Mouse (Mus musculus) midbrain, embryonic 16.5 days (tissue): Measurements from ENCODE around the gene Glrx2. TPM values are rescaled to one million over a fixed set of nuclear protein-coding genes. Genes with fewer than 3 reads are reported as not detected.

Experiments
- ATAC-seq: fragments of 200-750 bp; cut with Nextera tagmentation; 2 replicates; pipeline ENCODE4 v1.8.0; 2017; ENCODE audit warnings: moderate TSS enrichment
- H3K27ac ChIP-seq: fragments of 300-500 bp; sonication (generic); 2 replicates; pipeline ENCODE4 v1.5.1; 2014; ENCODE audit warnings: mild to moderate bottlenecking, low read length, mixed read lengths
- H3K27me3 ChIP-seq: fragments of 300-500 bp; sonication (generic); 2 replicates; pipeline ENCODE4 v1.6.1; 2014; ENCODE audit warnings: low read depth, low read length, mixed read lengths; ENCODE audit not compliant: control insufficient read depth, insufficient read depth
- H3K36me3 ChIP-seq: fragments of 300-500 bp; sonication (generic); 2 replicates; pipeline ENCODE4 v1.6.1; 2014; ENCODE audit warnings: mild to moderate bottlenecking, low read length, moderate library complexity, mixed read lengths; ENCODE audit not compliant: control insufficient read depth, insufficient read depth
- H3K4me1 ChIP-seq: fragments of 300-500 bp; sonication (generic); 2 replicates; pipeline ENCODE4 v1.6.1; 2014; ENCODE audit warnings: mild to moderate bottlenecking, low read length, mixed read lengths; ENCODE audit not compliant: control insufficient read depth, insufficient read depth
- H3K4me2 ChIP-seq: fragments of 300-500 bp; sonication (generic); 2 replicates; pipeline ENCODE4 v1.6.1; 2014; ENCODE audit warnings: mild to moderate bottlenecking, low read length, mixed read lengths
- H3K4me3 ChIP-seq: fragments of 300-500 bp; sonication (generic); 2 replicates; pipeline ENCODE4 v1.5.1; 2014; ENCODE audit warnings: low read depth, mild to moderate bottlenecking, low read length, moderate library complexity, mixed read lengths
- H3K9ac ChIP-seq: fragments of 300-500 bp; sonication (generic); 2 replicates; pipeline ENCODE4 v1.6.1; 2014; ENCODE audit warnings: low read depth, low read length, mixed read lengths
- H3K9me3 ChIP-seq: fragments of 300-500 bp; sonication (generic); replicated peaks from 2 replicates; pipeline ENCODE4 v1.6.1; 2014; ENCODE audit warnings: mild to moderate bottlenecking, low read length, mixed read lengths; ENCODE audit not compliant: control insufficient read depth, poor library complexity, severe bottlenecking
- WGBS: fragments of 180-500 bp; shearing (Covaris S2); extraction: QIAGEN DNeasy Blood & Tissue Kit; methylation state at CpG from one replicate; pipeline ENCODE4 v1.1.7; 2014; 5-methylcytosine and 5-hydroxymethylcytosine counted together
- polyA plus RNA-seq: library from polyadenylated mRNA; unstranded; fragments of >200 nt; fragmentation: Nextera tagmentation; extraction: Ambion mirVana; gene quantifications from 2 replicates; pipeline ENCODE4 v1.2.1, GENCODE M21; 2015

Gene Glrx2
- polyA plus RNA-seq, 1 experiment from 2014 or later, result 121 TPM

DNA sequence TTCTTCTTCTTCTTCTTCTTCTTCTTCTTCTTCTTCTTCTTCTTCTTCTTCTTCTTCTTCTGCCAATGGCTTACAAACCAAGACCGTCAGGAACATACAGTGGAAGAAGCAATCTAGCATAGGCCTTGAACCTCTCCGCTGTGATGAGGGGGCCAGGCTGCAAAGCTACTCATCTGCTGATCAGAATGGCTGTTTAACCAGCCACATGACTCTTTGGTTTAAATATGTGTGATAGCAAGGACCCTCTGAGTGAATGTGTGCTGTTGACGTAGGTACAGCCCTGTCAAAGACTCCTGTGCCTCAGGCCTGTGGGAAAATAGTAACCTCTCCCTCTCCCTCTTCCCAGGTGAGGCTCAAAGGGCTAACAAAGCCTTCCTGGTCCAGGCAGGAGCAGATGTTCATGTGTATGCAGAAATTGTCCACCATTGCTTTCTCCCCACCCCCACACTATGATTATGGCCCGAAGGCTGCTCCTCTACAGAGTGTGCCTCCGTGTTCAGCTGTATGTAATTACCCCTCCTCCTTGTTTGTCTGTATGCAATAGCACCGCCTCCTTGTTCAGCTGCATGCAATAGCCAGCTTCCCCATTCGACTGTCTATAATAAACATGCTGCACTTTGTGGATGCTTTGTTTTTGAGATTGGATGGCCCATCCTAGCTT is 6.0 kb upstream of the Glrx2 start:
- H3K27me3 ChIP-seq, result no peaks in the 10 kb centered on the region
- H3K9ac ChIP-seq, result no peak overlapping the region
- no peaks in the 10 kb centered on the region for H3K9me3 ChIP-seq
- H3K36me3 ChIP-seq, result no peaks in the 10 kb centered on the region
- H3K4me1 ChIP-seq, result no peaks in the 10 kb centered on the region
- no peak overlapping the region for H3K4me3 ChIP-seq
- H3K4me2 ChIP-seq, result no peak overlapping the region
- 70% methylated on average over 7 of the region's 7 CpGs for WGBS
- H3K27ac ChIP-seq, result no peak overlapping the region
- no peak for ATAC-seq

DNA sequence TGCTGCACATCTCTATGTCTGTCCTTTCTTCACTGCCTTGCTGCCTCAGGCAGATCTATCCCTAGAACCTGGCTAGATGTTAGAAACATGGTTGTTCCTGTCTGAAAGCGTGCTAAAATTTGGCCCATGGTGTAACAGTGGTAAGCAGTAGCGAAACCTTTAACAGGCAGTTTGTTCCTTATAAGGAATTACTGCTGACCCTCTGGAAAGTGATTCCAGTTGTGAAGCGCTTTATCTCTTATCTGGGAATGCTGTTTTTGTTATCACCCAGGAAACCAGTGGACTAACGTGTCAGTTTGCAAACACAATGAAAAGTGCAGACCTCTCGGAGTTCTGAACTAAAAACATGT is 5.5 kb upstream of the Glrx2 start:
- 83% methylated on average over 5 of the region's 5 CpGs for WGBS

DNA sequence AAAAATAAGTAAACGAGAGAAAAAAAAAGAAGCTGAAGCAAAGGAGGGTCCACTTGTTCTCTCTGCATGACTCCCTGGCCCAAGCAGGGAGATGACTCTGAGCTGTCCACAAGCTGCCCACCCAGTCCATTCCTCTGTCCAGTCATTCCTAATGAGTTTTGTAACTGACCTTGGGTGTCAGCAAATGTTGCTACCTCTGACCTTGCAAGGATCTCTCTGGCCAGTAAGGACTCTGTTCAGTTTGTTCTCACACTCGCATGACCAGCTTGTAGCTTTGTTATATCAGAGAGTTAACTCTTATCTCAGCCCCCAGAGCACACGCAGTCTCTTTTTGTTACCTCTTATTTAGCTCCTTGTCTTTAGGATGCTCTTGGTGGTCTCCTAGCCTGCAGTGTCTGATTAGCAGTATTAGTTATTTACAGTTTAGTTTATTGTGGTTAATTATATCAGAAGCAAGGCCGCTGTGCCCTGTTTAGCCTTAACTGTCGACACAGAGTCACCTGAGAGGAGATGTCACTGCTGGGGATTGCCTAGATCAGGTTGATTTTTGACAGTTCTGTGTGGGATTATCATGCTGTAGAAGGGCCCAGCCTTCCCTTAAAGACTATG is 8.4 kb downstream of the Glrx2 start:
- H3K4me2 ChIP-seq, result no peak overlapping the region
- H3K9me3 ChIP-seq, result no peaks in the 10 kb centered on the region
- H3K4me1 ChIP-seq, result no peaks in the 10 kb centered on the region
- no peaks in the 10 kb centered on the region for H3K27me3 ChIP-seq
- H3K9ac ChIP-seq, result no peak overlapping the region
- 87% methylated on average over 5 of the region's 5 CpGs for WGBS
- no peak overlapping the region for H3K4me3 ChIP-seq
- ATAC-seq, result no peak
- H3K36me3 ChIP-seq, result no peaks in the 10 kb centered on the region
- H3K27ac ChIP-seq, result no peak overlapping the region

More for the DNA sequence above, 5.5 kb upstream of the Glrx2 start:
- no peak overlapping the region for H3K27ac ChIP-seq
- no peak for ATAC-seq
- H3K9ac ChIP-seq, result no peak overlapping the region
- H3K36me3 ChIP-seq, result no peaks in the 10 kb centered on the region
- no peaks in the 10 kb centered on the region for H3K4me1 ChIP-seq
- H3K27me3 ChIP-seq, result no peaks in the 10 kb centered on the region
- no peaks in the 10 kb centered on the region for H3K9me3 ChIP-seq
- no peak overlapping the region for H3K4me2 ChIP-seq
- H3K4me3 ChIP-seq, result no peak overlapping the region

DNA sequence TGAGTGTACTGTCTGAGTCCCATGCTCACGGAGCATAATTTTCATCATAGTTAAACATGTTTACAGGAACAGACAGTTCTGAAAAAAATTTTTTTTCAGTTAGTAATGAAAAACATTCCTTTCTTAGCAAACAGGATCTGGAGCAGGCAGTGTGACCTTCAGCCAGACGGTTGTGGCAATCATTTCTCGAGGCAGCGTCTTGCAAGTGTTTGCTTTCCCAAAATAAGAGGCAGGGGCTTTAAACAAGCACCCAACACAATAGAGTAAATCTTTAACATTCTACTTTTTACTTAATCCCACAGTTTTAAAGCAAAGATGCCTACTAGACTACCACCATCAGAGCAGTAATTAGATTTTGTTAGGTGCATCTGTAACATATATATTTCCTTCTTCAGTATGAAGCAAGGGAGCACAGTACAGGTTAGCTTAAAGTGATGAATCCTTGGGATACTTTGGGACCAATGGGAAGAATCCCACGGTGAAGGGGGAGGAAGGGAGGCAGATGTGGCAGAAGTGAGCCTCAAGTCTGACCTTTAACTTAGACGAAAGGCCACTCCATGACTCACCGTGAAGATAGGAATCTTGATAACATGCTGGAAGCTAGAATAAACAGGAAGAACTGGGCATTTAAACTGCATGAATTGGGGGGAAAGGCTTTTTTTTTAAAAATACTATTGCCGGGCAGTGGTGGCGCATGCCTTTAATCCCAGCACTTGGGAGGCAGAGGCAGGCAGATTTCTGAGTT is 11.7 kb downstream of the Glrx2 start:
- Histone ChIP-seq H3K4me3 (no peak overlapping the region), H3K4me1 (no peaks in the 10 kb centered on the region), H3K27ac (no peak overlapping the region), H3K27me3 (no peaks in the 10 kb centered on the region), H3K9ac (no peak overlapping the region), H3K9me3 (no peaks in the 10 kb centered on the region), H3K36me3 (no peaks in the 10 kb centered on the region), H3K4me2 (no peak overlapping the region)
- no peak for ATAC-seq
- 84% methylated on average over 9 of the region's 9 CpGs for WGBS

DNA sequence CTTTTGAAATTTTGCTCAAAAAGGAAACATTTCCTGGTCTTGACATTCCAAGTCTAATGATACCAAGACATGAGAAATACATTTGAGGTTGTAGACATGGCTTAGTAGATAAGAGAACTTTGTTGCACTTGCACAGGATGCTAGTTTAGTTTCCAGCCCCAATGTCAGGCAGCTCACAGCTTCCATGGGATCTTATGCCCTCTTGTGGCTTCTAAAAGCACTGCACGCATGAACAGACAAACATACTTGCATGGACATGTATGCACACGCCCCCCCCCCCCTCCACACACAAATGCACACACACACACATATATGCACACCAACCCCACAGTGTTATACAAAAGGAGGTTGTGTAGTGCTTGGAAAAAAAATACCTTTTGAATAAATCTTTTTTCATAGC is 14.8 kb downstream of the Glrx2 start:
- H3K27me3 ChIP-seq, result no peaks in the 10 kb centered on the region
- ATAC-seq, result no peak
- H3K9ac ChIP-seq, result no peak overlapping the region
- no peak overlapping the region for H3K4me3 ChIP-seq
- no peaks in the 10 kb centered on the region for H3K9me3 ChIP-seq
- no peak overlapping the region for H3K4me2 ChIP-seq
- H3K4me1 ChIP-seq, result no peaks in the 10 kb centered on the region
- no peaks in the 10 kb centered on the region for H3K36me3 ChIP-seq
- WGBS, result 61% methylated on average over 2 of the region's 2 CpGs
- H3K27ac ChIP-seq, result no peak overlapping the region

DNA sequence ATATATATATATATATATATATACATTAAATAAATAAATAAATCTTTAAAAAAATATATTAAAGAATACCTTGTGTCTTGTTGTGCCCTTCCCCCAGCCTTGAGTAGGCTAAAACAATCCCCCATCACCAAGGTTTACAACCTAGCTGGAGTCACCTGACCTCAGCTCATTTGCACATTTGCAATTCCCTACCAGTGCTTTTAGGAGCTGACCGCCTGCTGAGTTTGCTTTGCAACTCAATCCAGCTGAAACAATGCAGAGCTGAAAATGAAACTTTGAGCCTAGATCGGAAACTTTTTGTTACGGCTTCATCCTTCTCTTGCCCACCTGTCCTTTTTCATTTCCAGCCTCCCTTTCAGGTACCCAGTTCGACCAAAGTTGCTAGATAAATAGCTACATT is 15.6 kb downstream of the Glrx2 start:
- H3K36me3 ChIP-seq, result no peaks in the 10 kb centered on the region
- WGBS, result 43% methylated on average over 4 of the region's 4 CpGs
- H3K4me3 ChIP-seq, result no peak overlapping the region
- no peak for ATAC-seq
- H3K27ac ChIP-seq, result no peak overlapping the region
- H3K9ac ChIP-seq, result no peak overlapping the region
- no peaks in the 10 kb centered on the region for H3K9me3 ChIP-seq
- H3K27me3 ChIP-seq, result no peaks in the 10 kb centered on the region
- H3K4me2 ChIP-seq, result no peak overlapping the region
- no peaks in the 10 kb centered on the region for H3K4me1 ChIP-seq

DNA sequence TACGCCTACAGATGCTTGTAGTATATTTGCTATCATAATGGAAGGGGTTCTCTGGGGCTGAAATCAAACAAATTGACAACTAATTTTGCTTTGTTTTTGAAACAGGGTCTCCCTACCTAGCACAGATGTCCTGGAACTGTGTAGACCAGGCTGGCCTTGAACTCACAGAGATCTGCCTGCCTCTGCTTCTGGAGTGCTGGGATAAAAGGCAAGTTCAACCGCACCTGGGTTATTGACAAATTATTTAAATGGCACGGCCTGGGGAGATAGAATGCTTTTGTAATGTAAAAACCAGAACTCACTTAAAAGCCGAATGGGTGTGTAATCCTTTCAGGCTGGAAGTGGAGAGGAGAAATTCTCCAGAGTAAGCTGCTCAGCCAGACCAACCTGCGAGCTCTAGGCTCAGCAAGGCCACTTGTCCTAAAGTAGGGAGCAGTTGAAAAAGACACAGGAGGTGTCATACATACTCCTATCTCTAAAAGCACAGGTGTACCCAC is 17.8 kb downstream of the Glrx2 start:
- Histone ChIP-seq H3K36me3 (no peaks in the 10 kb centered on the region), H3K4me1 (no peaks in the 10 kb centered on the region), H3K4me3 (no peak overlapping the region), H3K27me3 (no peaks in the 10 kb centered on the region), H3K9me3 (no peaks in the 10 kb centered on the region), H3K27ac (no peak overlapping the region), H3K9ac (no peak overlapping the region), H3K4me2 (no peak overlapping the region)
- ATAC-seq, result no peak
- 73% methylated on average over 5 of the region's 5 CpGs for WGBS

DNA sequence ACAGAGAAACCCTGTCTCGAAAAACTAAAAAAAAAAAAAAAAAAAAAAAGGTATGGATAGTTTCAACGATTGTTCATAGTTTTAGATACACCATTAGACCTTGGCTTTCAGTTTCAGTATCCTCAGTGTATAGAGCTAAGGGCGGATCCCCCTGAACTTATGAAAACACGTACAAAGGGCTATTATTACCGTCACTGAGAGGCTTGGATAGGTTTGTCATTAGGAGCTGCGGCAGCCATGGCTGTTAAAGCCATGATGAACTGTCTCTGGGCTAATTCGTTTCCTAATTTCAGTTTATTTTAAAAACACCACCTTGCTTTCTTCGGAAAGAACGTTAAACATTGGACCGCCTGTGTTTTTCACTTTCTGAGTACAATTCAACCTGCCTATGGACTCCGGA is 22.7 kb downstream of the Glrx2 start:
- Histone ChIP-seq H3K4me2 (peak overlapping the region; percentile 83), H3K27me3 (no peaks in the 10 kb centered on the region), H3K36me3 (peaks cover 10% of the 10 kb centered on the region), H3K27ac (peak overlapping the region; percentile 93), H3K4me1 (peaks cover 4% of the 10 kb centered on the region), H3K9ac (peak overlapping the region; percentile 93), H3K4me3 (peak overlapping the region; percentile 83), H3K9me3 (no peaks in the 10 kb centered on the region)
- 24% methylated on average over 11 of the region's 11 CpGs for WGBS
- peak; percentile 53 for ATAC-seq
